Comparison of ENCODE assay signal across 8 mouse cellular contexts in the genomic region with DNA sequence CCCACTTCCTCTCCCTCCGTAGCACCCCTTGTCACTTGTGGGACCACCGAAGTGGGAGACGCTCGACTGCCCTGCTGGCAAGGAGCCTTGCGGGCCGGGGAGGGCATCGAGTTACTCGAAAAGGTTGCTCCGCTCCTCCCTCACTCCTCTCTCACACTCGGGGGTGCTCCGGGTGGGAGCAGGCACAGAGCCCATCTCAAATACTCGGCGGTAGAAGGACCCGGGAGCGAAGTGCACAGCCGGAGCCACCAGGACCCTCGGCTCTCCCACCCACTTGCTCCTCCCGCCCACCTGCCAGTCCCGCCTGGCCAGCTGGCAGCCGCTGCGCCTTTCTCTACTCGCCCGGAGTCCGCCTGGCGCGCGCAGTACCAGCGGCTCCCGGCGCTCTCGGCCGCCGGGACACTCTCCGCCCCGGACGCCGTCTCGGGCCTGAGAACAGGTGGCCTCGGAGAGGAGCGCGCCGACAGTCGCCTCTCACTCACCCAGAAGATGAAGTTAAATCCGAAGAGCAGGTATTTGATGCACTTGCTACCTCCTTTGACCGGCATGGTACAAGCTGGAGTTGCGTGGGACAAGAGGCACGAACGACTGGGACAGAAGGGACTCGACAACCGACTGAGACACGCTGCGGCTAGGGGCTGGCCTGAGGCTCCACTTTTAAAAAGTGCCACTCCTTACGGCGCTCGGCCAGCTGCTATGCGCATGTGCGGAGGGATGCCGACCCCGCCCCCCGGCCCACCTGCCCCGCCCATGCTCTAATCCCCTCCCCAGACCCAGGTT. TPM values are rescaled to one million over a fixed set of nuclear protein-coding genes. Genes with fewer than 3 reads are reported as not detected.
A peak's percentile ranks its signal among the peaks of the same experiment; 100 is the strongest.
DNase-seq lines count a peak whose midpoint lies in the region; ATAC-seq and TF ChIP-seq lines count a peak whose summit lies in the region.

A gene (minus strand): TSS at position 700 of the 780 bp plus-strand sequence.

- under 1% methylated on average over 61 of the region's 61 CpGs for WGBS in hindbrain, embryonic 15.5 days
- WGBS in macrophage (ENCODE audit: missing documents) = 2% methylated on average over 61 of the region's 61 CpGs

- in situ Hi-C loops in Patski (cut with MboI; ENCODE audit: low pct_unique_long_range_greater_than_20kb) = no loop called here

- H3K9ac ChIP-seq in hindbrain, embryonic 15.5 days = peak within 1 kb of the TSS; percentile 48

- H3K79me2 ChIP-seq in macrophage (ENCODE audit: inconsistent target) = peaks cover 48% of the 10 kb centered on the region

- peaks cover 18% of the 10 kb centered on the region; the same call in 1 of the 2 replicates for H3K4me1 ChIP-seq in hindbrain, embryonic 15.5 days (replicated peaks)

- H3K4me3 ChIP-seq in hindbrain, embryonic 15.5 days = peak within 1 kb of the TSS; percentile 53
- peak within 1 kb of the TSS; percentile 73 for H3K4me3 ChIP-seq in macrophage (ENCODE audit: inconsistent target)

- H3K36me3 ChIP-seq in hindbrain, embryonic 15.5 days = no peaks in the 10 kb centered on the region
- no peaks in the 10 kb centered on the region for H3K36me3 ChIP-seq in macrophage (ENCODE audit: inconsistent target)

- no peaks in the 10 kb centered on the region for H3K27me3 ChIP-seq in Patski
- peaks cover 17% of the 10 kb centered on the region for H3K27me3 ChIP-seq in hindbrain, embryonic 15.5 days

- H3K9me3 ChIP-seq in hindbrain, embryonic 15.5 days = no peaks in the 10 kb centered on the region

- DNase-seq in Patski (ENCODE audit: low read depth, low spot score) = no peak
- peak; percentile 27 to 37 for DNase-seq in cerebellum, postnatal 36 days
- peak in 1 of 2 experiments; percentile 49 for DNase-seq in gastrocnemius, adult 8-10 months (ENCODE audit: low spot score in 2 of 2)
- DNase-seq in left cerebral cortex, adult 8-10 months (ENCODE audit: low spot score in 2 of 2) = no peak
- peak; percentile 35 for DNase-seq in retina, postnatal 7 days (ENCODE audit: low read depth, low spot score)
- peak; percentile 89 for DNase-seq in yolk sac, embryonic 10.5 days (ENCODE audit: low spot score)

- POLR2A ChIA-PET in Patski (lab: Charles Lee) = interaction anchor here (0.6 to 2.3 kb wide), 8 partner anchors 9 to 1834 kb away, joined by 3 to 10 read pairs (median 4); no protein-coding TSS in a partner anchor

- ATAC-seq in Patski = peak; percentile 55
- ATAC-seq in hindbrain, embryonic 15.5 days (ENCODE audit: low FRiP score, low read depth) = peak; percentile 79

- H3K27ac ChIP-seq in hindbrain, embryonic 15.5 days (replicated peaks) = peak within 1 kb of the TSS; percentile 66
- H3K27ac ChIP-seq in macrophage = peak within 1 kb of the TSS; percentile 51

- CTCF ChIA-PET in Patski (lab: Charles Lee) = interaction anchor here (1.3 to 1.8 kb wide), 2 partner anchors 12 to 105 kb away, joined by 3 to 4 read pairs; no protein-coding TSS in a partner anchor

- peak within 1 kb of the TSS; percentile 92 for H3K4me2 ChIP-seq in hindbrain, embryonic 15.5 days

- no peak for TF ChIP-seq CTCF in Patski (IDR thresholded peaks at IDR 0.05)

RNA-seq across cellular contexts. Expression of the gene that starts here (rescaled TPM):
- polyA plus RNA-seq in Patski (2021) = 298 TPM
- 10 to 100 TPM; 10.5 to 19.3 (median 15.0) TPM for total RNA-seq in gastrocnemius, adult 8-10 months (2022)
- 108 TPM in 2 replicates for polyA plus RNA-seq in hindbrain, embryonic 15.5 days (2015; fragmentation: Nextera tagmentation; extraction: Ambion mirVana)
- total RNA-seq in left cerebral cortex, adult 8-10 months (2022) = 100 to 1,000 TPM in 2 of 4 experiments, 10 to 100 TPM in 2; 53.2 to 129 (median 82.7) TPM
- 10 to 100 TPM in 13 of 26 experiments, 1 to 10 TPM in 12, under 1 TPM in 1; 0.96 to 52.6 (median 9.9) TPM for total RNA-seq in macrophage (2018; cell fraction: chromatin; rRNA removed)
- 100 to 1,000 TPM in 13 of 26 experiments, 10 to 100 TPM in 13; 11.8 to 220 (median 99.5) TPM for total RNA-seq in macrophage (2018; cell fraction: cytosol; rRNA removed)
- 100 to 1,000 TPM in 8 of 26 experiments, 10 to 100 TPM in 15, 1 to 10 TPM in 3; 8.1 to 185 (median 27.5) TPM for total RNA-seq in macrophage (2018; cell fraction: nucleus; rRNA removed)
- polyA plus RNA-seq in macrophage (2018) = 296 to 414 TPM (median 359 TPM) in 3 replicates

Comparison
In these comparisons a context has a peak if more than half of its experiments do, and no peak if none do; other contexts are left out.
1. DNase-seq: peak in cerebellum, postnatal 36 days (2 of 2), retina, postnatal 7 days (single experiment) and yolk sac, embryonic 10.5 days (single experiment); none in Patski (single experiment) and left cerebral cortex, adult 8-10 months (0 of 2).